Mouse (Mus musculus): ENCODE measurements around the gene Gale.

DNA sequence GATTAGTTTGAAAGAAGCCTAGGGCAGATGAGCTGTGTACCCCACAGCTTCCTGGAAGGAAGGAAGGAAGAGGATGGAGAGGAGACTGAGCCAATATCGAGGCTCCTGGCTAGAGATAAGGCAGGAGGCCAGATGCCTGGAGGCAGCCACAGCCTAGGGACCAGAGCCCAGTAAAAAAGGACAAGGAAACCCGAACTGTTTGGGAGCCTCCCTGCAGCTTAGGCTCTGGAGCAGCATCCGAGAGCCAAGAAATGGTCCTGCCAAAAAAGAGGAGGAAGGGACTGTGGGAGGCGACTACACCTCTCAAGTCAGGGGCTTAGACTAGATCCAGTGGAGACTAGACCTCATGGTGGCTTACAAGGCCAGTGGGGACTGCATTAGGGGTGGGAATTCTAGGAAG, 20.1 kb upstream of the Gale start:
- TF ChIP-seq CHD2 (IDR thresholded peaks at IDR 0.05; ENCODE audit: low read depth, low read length) (no peak), ZC3H11A (IDR thresholded peaks at IDR 0.05; ENCODE audit: borderline replicate concordance, low read depth, low read length) (no peak), HCFC1 (IDR thresholded peaks at IDR 0.05; ENCODE audit: borderline replicate concordance, insufficient read depth, low read length) (no peak)

Measured in ES-E14 (cell line).